Mouse (Mus musculus): Measurements from ENCODE around the gene Gpr62. TPM values are rescaled to one million over a fixed set of nuclear protein-coding genes. Genes with fewer than 3 reads are reported as not detected.
A peak's percentile ranks its signal among the peaks of the same experiment; 100 is the strongest.

The Gpr62 gene
- total RNA-seq, 2 experiments from 2014 or later = 0.16 to 0.33 TPM

GRCm38 (mm10) chr9:106461026-106461415 is 4.7 kb downstream of the Gpr62 start:
- no peak for DNase-seq
- intact Hi-C loops (cut with DNase I; ENCODE audit: low total_unique reads) = no loop called here

GRCm38 (mm10) chr9:106460401-106461025 is 5.2 kb downstream of the Gpr62 start:
- intact Hi-C loops (cut with DNase I; ENCODE audit: low total_unique reads) = no loop called here
- DNase-seq = no peak

DNA sequence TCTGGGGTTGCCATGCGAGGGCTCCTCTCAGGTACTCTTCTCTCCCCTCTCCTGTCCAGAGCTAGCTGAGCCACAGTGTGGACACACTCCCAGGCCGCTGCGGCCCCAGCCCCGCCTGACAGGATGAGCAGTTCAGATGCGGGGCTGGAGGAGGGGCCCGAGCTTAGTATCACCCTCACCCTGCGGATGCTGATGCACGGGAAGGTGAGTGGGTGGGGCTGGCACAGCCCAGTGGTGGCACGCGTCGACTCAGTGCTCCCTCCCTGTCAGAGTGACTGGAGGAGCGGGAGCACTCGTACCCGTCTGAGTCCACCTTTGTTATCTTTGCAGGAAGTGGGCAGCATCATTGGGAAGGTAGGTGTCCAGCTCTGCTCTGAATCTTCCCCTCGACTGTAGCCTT is 5.8 kb downstream of the Gpr62 start:
- no peak for DNase-seq
- intact Hi-C loops (cut with DNase I; ENCODE audit: low total_unique reads) = no loop called here

- intact Hi-C loops (cut with DNase I; ENCODE audit: low total_unique reads) = no loop called here
- no peak for DNase-seq
Observed at GRCm38 (mm10) chr9:106457920-106458319, 7.8 kb downstream of the Gpr62 start.

DNA sequence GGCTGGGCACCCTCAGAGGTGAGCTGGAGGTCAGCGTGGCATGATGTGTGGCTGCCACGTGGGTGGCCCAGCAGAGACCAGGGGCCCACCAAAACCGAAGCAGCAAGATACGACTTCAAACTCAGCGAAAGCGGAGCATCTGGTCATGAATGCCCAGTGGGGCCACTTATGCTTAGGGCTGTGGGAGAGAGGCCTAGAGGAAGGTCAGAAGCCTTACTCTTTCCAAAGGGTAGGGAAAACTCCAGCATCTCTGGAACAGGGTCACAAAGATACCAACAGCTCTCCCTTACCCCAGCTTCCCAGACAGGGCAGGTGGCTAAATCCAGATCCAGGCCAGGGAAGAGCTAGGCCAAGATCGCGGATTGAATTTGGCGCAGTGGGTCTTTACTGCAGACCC is 8.6 kb downstream of the Gpr62 start:
- DNase-seq = no peak
- intact Hi-C loops (cut with DNase I; ENCODE audit: low total_unique reads) = no loop called here

DNA sequence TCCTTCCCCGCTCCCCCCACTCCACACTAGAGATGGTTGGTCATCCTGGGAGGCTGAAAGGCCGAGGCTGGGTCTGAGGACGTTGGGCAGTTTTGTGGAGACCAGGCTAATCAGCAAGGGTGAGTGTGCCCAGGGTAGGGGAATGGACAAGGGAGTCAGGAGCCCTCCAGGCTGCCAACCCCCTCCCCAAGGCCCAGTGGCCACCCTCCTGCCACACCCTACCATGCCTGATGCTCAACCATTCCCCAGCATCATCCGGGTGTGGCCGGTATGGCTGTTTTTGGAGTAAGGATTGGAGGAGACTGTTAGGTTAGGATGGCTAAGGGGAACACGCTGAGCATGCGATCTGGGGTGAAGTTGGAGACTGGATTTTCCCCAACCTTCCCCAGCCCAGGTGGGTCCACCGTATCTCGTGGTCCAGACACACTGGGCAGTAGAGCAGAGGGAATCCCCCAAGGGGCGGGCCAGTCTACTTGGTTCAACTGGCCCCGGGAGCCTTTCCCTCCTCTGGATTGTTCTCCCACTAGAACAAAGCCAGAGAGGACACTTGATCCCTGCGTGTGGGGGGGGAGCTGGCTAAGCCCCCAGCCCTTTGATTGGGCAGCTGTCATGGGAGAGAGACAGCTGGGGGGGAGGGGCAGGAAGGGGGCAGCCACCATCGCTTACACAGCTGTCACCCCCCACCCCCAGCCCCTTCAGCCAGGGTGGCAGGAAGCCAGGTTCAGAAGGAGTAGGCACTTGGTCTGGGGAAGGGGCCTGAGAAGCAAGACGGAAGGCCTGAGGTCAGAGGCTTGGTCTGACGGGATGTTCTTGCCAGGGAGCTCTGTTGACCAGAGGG is 9.2 kb downstream of the Gpr62 start:
- intact Hi-C loops (cut with DNase I; ENCODE audit: low total_unique reads) = no loop called here
- peak; percentile 61 for DNase-seq

DNA sequence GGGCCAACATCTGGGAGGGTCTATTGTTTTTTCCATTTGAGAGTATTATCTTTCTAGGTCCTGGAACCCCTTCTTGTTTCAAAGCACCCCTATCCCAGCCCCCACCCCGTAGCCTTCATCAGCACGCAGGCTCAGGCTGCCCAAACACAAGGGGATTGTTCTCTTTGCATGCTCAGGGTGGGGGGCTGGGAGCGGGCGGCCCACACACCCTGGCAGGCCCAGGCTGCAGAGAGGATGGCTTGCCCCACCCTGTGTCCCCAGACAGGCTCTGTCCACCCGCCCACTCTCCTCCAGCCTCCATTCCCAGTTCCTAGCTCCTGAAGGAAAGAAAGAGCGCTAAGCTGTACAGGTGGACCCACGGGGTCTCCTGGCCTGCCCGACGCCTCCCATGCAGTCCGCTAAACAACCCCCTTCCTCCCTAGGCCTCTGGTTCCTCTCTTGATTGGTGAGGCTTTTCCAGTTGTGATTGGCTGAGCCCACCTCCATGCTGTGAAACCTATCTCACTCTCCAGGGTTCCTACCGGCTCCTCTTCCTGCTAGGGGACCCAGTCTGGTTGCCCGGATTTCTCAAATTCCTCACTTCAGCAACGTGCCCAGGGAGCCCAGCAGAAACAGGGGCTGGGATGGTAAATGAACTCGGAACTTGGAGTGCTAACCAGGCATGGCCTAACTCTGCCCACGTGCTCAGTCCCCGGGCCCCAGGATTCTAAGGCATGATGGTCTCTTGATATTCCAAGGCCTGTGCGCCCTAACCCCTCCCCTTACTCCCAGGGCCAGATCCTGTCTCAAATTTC is 10.7 kb downstream of the Gpr62 start:
- intact Hi-C loops (cut with DNase I; ENCODE audit: low total_unique reads) = no loop called here
- DNase-seq = no peak

- intact Hi-C loops (cut with DNase I; ENCODE audit: low total_unique reads) = no loop called here
- DNase-seq = no peak
Observed at GRCm38 (mm10) chr9:106454071-106454761, 11.5 kb downstream of the Gpr62 start.

DNA sequence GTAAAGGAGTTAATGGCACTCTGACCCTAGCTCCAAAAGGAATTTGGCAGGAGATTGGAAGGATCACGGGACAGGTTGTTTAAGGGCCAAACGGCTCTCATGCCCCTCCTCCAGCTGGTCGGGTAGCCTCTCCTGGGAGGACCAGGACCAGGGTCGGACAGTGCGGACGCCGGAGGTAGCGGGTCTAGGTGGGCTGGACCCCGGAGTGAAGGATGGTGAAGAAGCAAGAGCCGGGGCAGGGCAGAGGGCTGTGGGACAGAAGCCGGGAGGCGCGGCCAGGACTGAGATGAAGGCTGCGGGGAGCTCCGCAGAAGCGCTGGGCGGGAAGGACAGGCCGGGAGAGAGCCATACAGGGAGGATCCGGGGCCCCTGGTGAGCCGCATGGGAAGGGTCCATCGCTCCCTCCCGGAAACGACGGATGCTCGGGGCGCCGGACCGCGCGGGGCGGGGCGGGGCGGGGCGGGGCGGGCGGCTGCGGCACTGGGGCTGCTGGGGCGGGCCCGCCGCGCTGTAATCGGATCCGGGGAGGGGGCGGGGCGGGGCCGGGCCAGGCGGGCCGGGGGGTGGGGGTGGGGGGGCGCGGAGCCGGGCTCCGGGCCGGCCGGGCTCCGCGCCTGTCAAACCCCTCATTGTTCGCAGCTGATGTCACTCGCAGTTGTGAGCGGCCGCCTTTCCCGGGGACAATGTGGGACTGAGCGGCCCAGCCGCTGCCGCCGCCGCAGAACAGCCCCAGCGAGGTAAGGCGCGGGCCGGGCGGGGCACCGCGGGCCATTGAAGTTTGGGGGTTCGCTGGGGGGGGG is 12.3 kb downstream of the Gpr62 start, which contains the start of gene Pcbp4:
TSS of gene Pcbp4 (plus strand) at position 21 of the 800 bp plus-strand sequence.
- peak; percentile 66 for DNase-seq
- intact Hi-C loops (cut with DNase I; ENCODE audit: low total_unique reads) = no loop called here

GRCm38 (mm10) chr9:106452821-106453220 is 12.9 kb downstream of the Gpr62 start:
- no peak for DNase-seq
- intact Hi-C loops (cut with DNase I; ENCODE audit: low total_unique reads) = no loop called here

- DNase-seq = no peak
- intact Hi-C loops (cut with DNase I; ENCODE audit: low total_unique reads) = no loop called here
Observed at GRCm38 (mm10) chr9:106452351-106452750, 13.4 kb downstream of the Gpr62 start.

GRCm38 (mm10) chr9:106451899-106452298 is 13.8 kb downstream of the Gpr62 start:
- intact Hi-C loops (cut with DNase I; ENCODE audit: low total_unique reads) = no loop called here
- no peak for DNase-seq

- DNase-seq = no peak
- intact Hi-C loops (cut with DNase I; ENCODE audit: low total_unique reads) = no loop called here
Observed at GRCm38 (mm10) chr9:106451298-106451697, 14.4 kb downstream of the Gpr62 start.

- intact Hi-C loops (cut with DNase I; ENCODE audit: low total_unique reads) = no loop called here
- peak; percentile 62 for DNase-seq
Observed at GRCm38 (mm10) chr9:106450661-106451060, 15.1 kb downstream of the Gpr62 start.

DNA sequence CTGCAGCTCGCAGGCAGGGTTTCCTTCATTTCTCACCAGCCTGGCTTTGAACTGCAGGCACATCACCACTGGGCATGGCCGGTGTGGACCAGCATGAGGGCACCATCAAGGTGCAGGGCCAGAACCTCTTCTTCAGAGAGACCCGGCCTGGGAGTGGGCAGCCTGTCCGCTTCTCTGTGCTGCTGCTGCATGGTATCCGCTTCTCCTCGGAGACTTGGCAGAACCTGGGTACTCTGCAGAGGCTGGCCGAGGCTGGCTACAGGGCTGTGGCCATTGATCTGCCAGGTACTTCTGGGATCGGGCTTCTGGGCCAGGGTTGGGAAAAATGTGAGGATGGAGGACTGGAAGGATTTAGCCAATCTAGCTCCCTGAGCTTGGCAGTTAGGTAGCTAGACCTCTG is 15.8 kb downstream of the Gpr62 start:
- intact Hi-C loops (cut with DNase I; ENCODE audit: low total_unique reads) = no loop called here
- no peak for DNase-seq

DNA sequence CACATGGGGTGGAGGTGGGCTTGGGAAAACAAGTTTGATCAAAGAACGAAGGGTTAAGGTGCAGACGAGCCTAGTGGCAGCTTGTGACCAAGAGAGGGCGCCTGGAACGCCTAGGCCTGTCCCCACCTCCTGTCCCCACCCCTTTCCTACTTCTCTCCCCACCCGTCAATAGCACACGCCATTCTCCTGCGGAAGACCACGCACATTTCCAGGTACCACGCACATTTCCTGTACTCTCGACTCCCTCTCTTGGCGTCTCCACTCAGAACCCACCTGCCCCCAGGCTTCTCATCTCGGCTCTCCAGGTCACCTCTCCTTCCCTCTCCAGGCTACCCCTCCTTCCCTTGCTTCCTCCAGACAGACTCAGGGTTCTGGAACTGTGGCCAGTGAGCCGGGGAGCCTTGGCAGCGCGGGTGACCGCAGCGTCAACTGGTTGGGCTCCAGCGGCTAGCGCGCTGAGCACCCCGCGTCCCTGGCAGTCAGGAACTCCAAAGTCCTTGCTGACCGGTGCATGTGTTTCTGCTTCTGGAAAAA is 17.2 kb downstream of the Gpr62 start:
- intact Hi-C loops (cut with DNase I; ENCODE audit: low total_unique reads) = no loop called here
- peak; percentile 88 for DNase-seq

DNA sequence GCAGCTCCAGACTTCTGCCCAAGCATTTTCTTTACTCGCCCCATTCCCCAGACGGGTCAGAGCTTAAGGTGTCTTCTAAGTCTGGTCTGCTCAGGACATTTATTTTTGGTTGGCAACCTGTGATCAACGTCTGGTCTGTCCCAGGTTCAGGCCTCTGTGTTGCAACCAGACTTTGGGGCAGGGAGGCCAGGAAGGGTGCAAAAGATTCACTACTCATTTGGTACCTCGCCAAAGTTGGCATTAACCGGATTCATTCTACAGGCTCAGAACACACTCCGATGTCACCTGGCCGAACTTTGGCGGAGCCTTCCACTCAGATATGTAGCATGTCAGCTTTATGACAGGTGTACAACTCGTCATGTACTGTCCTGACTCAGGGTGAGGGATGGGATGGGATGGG is 17.8 kb downstream of the Gpr62 start:
- DNase-seq = no peak
- intact Hi-C loops (cut with DNase I; ENCODE audit: low total_unique reads) = no loop called here

GRCm38 (mm10) chr9:106447348-106447747 is 18.4 kb downstream of the Gpr62 start, which contains the start of the genes Abhd14b and Abhd14a:
Gene Abhd14b, plus strand, starts transcription at chr9:106447459.
Gene Abhd14a, minus strand, starts transcription at chr9:106447678.
- peak; percentile 96 for DNase-seq
- intact Hi-C loops (cut with DNase I; ENCODE audit: low total_unique reads) = no loop called here

DNA sequence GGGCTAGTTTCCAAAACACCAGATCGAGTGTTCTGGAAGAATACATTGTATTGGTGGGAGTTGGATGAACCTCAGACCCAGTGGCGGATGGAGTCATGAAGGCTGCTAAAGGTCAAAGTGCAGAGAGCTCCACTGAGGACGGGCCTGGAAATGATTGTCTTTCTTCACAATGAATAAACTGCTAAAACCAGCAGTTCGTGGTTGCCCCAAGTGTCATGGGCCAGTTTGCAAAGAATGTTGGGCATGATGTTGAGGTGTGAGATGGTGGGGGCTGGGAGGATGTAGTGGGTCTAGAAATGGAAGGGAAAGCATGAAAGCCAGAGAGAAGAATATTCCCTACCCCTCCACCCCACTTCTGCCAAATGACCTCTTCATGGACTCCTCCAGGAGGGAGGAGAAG is 20.9 kb downstream of the Gpr62 start:
- DNase-seq = no peak
- intact Hi-C loops (cut with DNase I; ENCODE audit: low total_unique reads) = no loop called here

All from gastrocnemius, postnatal 14 days (tissue).